Mouse (Mus musculus): ENCODE measurements at regions not wholly inside any gene's neighbourhood (a gene's known extent, or its start where the extent isn't known, plus 50 kb on each side); places are given as distances from the start of the nearest gene placed in this dataset.

GRCm38 (mm10) chr5:39841186-39841585 is 85.9 kb upstream of the Hs3st1 start:
- no peak for DNase-seq

- DNase-seq, result no peak
Measured at GRCm38 (mm10) chr5:39840576-39840975, 85.3 kb upstream of the Hs3st1 start.

GRCm38 (mm10) chr5:39832565-39832964 is 77.3 kb upstream of the Hs3st1 start:
- DNase-seq, result no peak

GRCm38 (mm10) chr5:39824680-39825079 is 69.4 kb upstream of the Hs3st1 start:
- DNase-seq, result no peak

GRCm38 (mm10) chr5:39806643-39807042 is 51.4 kb upstream of the Hs3st1 start:
- DNase-seq, result no peak
